Mouse (Mus musculus): ENCODE measurements around the gene Itga7. TPM values are rescaled to one million over a fixed set of nuclear protein-coding genes. Genes with fewer than 3 reads are reported as not detected.
A peak's percentile ranks its signal among the peaks of the same experiment; 100 is the strongest.

Itga7 gene
- total RNA-seq (2021), result 10 to 100 TPM; 10.4 to 16.0 TPM
- long read RNA-seq, experiment 1, full-length matches to known transcripts, result 5 of 8 reads
- long read RNA-seq, experiment 1, partial matches to known transcripts, result 2 of 8 reads
- long read RNA-seq, experiment 1, other reads (novel, unspliced or antisense), result 1 of 8 reads
- long read RNA-seq, experiment 2, full-length matches to known transcripts, result 1 of 3 reads
- long read RNA-seq, experiment 2, partial matches to known transcripts, result 1 of 3 reads
- long read RNA-seq, experiment 2, other reads (novel, unspliced or antisense), result 1 of 3 reads

DNA sequence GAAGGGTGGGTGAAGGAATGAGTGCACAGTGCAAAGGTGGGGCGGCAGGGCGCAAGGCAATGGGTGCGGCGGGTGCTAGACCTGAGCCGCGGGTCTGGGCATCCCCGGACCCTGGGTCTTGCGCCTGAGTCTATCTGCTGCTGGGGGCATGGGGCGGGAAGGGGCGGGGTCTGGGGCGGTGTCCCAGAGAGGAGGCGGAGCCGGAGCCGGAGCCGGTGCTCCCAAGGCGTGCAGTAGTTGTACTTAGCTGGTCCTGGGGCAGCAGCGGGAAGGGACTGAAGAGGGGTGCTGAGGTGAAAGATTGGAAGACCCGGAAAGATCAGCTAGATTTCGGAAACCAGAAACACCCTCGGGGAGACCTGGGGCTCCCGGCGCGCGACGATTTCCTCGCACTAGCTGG lies at the start of gene Itga7:
TSS of gene Itga7 (plus strand) at position 245 of the 400 bp plus-strand sequence.
- DNase-seq, result peak; percentile 44 to 71

DNA sequence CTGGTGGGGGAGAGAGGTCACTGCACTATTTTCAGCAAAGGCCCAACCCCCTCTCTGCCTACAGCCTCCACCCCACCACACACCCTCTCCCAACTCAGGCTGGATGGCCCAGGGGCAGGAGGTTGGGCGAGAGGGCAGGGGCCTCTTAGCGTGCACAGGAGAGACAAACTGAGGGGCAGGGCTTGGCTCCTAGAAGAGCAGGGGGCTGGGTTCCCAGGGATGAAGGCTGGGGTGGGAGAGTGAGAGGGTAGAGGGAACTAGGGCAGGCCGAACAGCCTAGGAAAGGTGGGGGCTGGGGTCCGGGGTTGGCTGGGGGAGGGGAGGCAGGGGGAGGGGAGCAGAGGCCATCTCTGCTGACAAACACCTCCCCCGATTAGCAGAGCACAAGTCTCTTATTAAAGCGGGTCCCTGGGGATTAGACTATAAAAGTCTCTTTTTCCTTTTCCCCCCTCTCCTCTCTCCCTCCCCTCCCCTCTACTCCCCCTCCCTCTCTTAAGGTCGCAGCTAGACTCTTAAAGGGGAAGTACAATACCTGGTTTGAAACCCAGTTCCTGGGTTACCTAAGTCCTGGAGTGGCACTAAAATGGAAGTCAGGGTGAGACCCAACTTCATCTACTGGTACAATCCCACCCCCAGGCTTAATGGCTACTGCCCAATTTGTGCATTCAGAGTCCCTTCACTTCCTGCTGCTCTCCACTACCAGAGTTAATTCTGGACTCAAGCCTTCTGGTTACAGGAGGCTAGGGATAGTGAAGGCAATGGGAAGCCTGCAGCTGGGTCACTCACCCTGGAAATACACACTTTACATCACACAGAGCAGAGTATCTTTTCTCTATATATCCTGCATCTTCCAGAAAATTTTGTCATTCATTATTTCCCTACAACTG lies 44.4 kb upstream of the Itga7 start:
- no peak for DNase-seq

- DNase-seq, result no peak
Measured at GRCm38 (mm10) chr10:128889846-128890245, 43.8 kb upstream of the Itga7 start.

- DNase-seq, result peak; percentile 12 to 35
Measured at GRCm38 (mm10) chr10:128890383-128891295, 43.0 kb upstream of the Itga7 start.

GRCm38 (mm10) chr10:128891296-128892094 lies 42.1 kb upstream of the Itga7 start, which contains the start of gene Gdf11:
Gdf11 (minus strand) TSS chr10:128891718.
- peak; percentile 65 to 66 for DNase-seq

DNA sequence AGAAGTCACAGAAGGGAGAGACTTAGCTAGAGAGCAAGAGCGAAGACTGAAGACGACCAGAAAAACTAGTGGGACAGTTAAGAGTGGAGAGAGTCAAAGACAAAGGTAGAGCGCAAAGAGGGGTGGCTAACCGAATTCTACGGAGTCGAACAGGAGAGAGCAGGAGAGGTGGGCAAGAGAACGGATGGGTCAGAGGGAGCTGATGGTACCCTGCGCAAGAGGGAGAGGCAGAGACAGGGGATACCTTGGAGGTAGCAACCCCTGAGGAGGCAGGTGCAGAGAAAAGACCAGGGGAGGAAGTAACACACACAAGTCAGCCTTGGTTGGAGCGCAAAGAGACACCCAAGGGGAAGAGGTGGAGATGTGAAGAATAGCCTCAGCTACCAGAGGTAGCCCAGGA lies 41.4 kb upstream of the Itga7 start:
- no peak for DNase-seq

GRCm38 (mm10) chr10:128895437-128895836 lies 38.2 kb upstream of the Itga7 start:
- peak; percentile 48 to 76 for DNase-seq

DNA sequence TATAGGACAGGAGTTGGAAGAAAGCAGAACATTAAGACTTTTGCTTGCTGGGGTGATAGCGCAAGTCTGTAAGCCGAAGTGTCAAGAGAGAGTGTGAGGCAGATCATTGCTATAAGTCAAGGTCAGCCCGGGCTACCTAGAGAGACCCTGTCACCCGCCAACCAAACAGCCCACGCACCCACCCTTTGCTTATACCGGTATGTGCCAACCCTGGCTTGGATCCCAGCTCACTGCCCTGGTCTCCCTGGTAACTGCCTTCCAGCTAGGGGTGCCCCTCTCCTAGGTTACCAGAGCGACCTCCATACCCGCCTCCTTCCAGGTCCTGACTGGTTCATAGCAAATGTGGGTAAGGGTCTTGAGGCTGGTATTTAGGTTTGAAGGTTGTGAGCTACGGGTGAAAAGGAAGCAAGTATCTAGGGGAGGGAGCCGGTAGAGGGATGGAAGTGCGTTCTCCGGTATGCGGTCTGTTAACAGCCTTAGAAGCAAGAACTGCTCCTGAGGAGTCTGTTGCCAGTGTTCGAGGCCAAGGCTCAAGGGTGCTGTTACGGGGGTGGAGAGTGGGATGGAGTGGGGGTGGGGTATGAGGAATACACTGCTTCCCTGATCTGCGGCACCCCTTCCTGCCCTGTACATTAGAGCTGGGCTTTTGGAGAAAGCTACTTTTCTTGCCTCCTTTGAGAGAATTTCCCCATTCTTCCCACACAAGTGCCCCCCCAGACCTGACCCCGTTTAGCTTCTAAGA lies 37.5 kb upstream of the Itga7 start:
- DNase-seq, result peak in 1 of 2 experiments; percentile 33

DNA sequence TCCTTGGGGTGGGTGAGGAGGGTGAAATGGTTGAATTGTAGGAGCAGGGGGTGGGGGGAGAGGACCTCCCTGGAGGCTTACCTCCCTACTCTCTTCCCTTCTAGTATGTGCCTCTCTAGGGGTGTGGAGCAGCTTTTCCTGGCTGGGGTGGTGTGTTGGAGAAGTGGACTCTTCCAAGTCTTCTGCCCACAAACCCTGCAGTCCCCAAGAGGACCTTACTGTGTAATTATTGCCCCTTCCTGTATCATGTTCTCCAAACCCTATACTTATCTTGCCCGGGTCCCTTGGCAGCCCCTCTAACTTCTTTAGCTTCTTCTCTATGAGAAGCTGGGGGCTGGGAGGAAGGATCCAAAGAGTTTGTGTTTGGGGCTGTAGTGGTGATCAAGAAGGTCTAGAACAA lies 36.8 kb upstream of the Itga7 start:
- DNase-seq, result no peak

GRCm38 (mm10) chr10:128897501-128897900 lies 36.1 kb upstream of the Itga7 start:
- no peak for DNase-seq

GRCm38 (mm10) chr10:128899759-128900490 lies 33.7 kb upstream of the Itga7 start:
- DNase-seq, result no peak

- no peak for DNase-seq
Measured at GRCm38 (mm10) chr10:128900698-128901097, 32.9 kb upstream of the Itga7 start, which contains the start of gene Cd63. Cd63 (plus strand) TSS chr10:128900989.

DNA sequence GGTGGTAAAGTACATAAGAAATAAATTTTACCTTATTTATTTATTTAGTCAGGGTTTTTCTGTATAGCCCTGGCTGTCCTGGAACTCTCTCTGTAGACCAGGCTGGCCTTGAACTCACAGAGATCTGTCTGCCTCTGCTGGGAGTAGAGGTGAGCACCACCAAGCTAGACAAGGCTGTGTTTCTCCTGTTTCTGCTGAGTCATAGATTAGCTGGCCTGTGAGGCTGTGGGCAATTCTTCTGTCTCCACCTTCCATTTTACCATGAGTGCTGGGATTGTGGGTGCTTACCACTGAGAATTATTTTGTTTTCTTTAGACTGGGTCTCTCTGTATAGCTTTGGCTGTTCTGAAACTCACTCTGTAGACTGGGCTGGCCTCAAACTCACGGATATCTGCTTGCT lies 32.2 kb upstream of the Itga7 start:
- DNase-seq, result no peak

GRCm38 (mm10) chr10:128902409-128902988 lies 31.1 kb upstream of the Itga7 start:
- DNase-seq, result no peak

DNA sequence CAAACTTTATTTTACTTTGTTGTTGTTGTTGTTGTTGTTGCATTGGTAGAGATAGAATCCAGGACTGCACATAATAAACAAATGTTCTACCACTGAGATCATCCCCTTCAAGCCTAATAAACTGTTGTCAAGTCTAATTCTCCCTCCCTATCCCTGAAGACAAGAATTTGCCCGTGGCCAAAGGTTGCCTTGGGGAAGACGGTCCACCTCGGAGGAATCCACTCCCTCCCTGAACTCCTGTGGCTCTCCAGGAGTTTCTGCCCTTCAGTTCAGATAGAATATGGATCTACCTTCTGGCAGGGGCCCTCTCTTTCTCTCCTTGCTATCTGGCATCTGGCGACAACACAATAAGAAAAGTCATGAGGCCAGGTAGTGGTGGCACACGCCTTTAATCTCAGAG lies 28.8 kb upstream of the Itga7 start:
- no peak for DNase-seq

GRCm38 (mm10) chr10:128908778-128909448 lies 24.7 kb upstream of the Itga7 start:
- no peak for DNase-seq

DNA sequence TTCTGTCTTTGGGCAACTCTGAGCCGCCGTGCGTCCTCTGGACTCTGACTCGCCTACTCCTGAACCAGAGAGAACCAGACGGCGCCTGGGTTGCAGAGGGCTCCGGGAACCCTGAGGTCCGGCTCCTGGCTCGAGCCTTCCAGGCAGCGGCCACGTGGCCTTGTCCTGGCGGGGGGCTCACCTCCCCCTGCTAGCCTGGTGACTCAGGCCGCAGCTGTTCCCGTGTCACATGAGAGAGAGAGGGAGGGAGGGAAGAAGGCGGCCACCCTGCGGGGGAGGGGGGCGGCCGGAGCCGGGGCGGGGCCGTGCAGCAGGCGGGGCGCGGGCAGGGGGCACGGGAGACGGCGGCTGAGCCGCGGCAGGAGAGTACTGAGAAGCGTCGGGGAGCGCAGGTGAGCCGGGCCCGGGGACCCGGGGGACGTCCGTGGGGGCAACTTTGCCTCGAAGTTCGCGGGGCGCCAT lies 24.0 kb upstream of the Itga7 start:
- DNase-seq, result peak; percentile 93 to 95

DNA sequence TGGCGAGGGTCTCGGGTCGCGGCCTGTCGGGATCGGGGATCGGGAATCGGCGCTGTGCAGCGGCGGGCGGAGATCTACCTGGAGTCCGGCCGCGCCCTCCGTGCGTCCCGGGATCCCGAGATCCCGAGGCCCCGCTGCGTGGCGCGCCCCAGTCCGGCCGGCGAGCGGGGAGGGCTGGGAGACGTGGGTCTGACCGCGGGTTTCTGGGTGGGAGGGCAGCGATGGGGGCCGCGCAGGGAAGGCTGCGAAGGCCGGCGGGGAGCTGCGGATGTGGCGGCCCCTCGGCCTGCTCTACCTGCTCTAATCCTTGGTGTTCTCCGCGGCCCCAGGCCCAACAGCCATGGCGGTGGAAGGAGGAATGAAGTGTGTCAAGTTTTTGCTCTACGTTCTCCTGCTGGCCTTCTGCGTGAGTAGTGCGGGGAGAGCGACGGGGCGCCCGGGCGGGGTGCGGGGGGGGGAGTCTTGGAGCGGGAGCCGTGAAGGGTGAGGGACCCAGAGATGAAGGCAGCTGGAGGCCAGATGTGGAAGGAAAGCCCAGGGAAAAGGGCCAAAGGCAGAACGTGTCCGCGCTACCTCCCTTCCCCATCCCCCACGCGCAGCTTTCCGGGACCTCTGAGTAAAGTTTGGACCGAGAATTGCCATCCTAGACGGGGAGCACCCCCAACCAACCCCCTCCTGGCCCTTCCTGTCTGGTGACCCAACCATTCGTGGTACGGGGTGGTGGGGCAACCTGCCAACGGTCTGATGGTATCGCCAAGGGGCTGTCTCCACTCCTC lies 23.4 kb upstream of the Itga7 start:
- DNase-seq, result peak; percentile 58 to 74

Measured in adrenal gland, postnatal 36 days (tissue).